Mouse (Mus musculus) layer of hippocampus, adult 9-10 months (tissue): Measurements from ENCODE around the gene Smim10l1.

Source experiments
- DNase-seq: peaks from one replicate; pipeline ENCODE4 v3.0.0; 2022; ENCODE audit warnings: low spot score

Gene Smim10l1

GRCm38 (mm10) chr6:133104609-133104921 lies at the start of gene Smim10l1:
Gene Smim10l1 (plus strand): TSS chr6:133104909.
- DNase-seq = no peak

GRCm38 (mm10) chr6:133055716-133056115 lies 49.0 kb upstream of the Smim10l1 start, which contains the start of gene Tas2r140:
Gene Tas2r140 (minus strand): TSS chr6:133055816.
- no peak for DNase-seq

DNA sequence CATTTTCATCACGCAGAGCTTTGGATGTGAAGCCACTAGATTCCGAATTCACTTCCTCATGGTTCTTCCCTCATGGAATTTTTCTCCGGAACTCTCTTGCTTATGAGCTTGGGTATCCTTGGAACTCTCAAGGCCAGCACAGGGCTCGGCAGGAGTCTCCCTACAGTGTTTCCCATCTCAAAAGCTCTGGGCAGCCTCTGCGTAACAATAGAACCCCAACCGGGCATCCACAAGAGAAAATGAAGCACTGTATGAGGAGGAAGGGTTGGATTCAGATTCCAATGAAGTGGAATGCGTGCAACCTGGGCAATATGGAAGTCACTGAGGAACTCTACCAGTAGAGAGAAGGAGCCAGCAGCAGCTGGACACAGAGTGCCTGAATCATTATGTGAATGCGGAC lies 12.5 kb upstream of the Smim10l1 start:
- no peak for DNase-seq

DNA sequence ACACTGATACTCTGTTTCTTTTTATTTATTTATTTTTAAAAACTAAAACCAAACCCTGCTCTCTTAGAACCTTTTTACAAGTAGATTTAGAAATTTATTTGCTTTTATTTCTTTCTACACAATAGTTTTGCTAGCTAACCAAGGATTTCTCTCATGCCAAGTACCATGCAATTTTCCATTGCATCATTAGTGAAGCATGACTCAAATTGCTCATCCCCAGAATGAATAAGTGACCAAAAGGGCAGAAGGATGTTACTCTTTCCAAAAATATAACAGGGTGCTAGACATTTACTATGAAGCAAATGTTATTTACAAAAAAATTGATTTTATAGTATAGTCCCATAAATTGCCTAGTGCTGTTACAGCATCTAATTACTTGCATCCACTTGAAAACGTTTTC lies 2.3 kb upstream of the Smim10l1 start:
- DNase-seq = no peak

- peak; percentile 71 for DNase-seq
Measured at GRCm38 (mm10) chr6:133104922-133105859, 482 bp downstream of the Smim10l1 start.
